Mouse (Mus musculus) right cerebral cortex, postnatal 25 days (tissue): ENCODE data around the gene Cidec.
A peak's percentile ranks its signal among the peaks of the same experiment; 100 is the strongest.

ENCODE experiments used
- DNase-seq: peaks from one replicate; pipeline ENCODE4 v3.0.0; 2022

Gene Cidec

DNA sequence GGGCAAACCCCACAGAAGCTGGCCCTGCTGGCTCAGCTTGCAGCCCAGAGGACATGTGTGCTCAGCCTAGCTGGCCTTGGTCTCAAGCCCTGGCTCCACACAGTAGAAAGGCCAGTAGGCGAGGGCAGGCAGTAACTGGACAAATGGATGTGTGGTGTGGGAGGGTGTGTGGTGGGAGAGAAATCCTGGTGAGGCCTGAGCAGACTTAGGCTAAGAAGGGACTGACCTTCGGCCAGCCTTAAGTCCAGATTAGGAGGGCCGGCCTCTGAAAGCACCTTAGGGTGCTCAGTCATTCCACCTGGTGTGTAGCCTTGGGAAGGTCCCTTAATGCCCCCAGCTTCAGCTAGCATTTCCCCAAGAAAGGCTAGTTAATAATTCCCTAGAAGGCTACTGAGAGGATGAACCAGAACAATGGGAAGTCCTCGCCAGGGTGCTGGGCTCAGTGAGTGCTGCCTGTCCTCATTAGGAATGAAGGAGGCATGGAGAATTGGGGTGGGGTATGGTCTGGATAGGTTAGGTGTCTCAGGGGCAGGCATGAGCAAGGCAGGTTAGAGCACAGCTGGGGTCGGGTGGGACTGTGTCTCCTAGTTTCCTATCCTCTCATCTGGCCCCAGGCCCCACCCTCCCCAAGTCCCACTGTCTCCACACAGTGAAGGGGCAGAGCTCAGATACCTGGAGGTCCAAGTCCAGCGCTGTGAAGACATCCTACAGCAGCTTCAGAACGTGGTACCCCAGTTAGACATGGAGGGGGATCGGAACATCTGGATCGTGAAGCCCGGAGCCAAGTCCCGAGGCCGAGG, 30.7 kb downstream of the Cidec start:
- no peak for DNase-seq

DNA sequence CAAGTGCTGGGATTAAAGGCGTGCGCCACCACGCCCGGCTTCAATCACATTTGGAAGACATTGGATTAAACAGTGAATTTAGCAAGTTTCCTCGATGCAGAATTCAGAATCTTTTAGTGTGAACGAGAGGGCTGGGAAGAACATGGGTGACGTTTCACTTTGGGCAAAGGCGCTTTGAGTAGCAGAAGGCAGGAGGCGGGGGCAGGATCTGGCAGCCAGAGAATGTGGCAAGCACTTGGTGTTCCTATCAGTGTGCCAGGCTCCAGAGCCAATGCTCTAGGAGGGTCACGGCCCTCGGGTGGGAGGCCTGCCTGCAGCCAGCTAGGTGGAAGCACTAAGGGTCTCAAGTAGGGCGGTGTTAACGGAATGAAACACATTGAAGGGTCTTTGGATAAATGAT, 33.5 kb downstream of the Cidec start:
- no peak for DNase-seq

DNA sequence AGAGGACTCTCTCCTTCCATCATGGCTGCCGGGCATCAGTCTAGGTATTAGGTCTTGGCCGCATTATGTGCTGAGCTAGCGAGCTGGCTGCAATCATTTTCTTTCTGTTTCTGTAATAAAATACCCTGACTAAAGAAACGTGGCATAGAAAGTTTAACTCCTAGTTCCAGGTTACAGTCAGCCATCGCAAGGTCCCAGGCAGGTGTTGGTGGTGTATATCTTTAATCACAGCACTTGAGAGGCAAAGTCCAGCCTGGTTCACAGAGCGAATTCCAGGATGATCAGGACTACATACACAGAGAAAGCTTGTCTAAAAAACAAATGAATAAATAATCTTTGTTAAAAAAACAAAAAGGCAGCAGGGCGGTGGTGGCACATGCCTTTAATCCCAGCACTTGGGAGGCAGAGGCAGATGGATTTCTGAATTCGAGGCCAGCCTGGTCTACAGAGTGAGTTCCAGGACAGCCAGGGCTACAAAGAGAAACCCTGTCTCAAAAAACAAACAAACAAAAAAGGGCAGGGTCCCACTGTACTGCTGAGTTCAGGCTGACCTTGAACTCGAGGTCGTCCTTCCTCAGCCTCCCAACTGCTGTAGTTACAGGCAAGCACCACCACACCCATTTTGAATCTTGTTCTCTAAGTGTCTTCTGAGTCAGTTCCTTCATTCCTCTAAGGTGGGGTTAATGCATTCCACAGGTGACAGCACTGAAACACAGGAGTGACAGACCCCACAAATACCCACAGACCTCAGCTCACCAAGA, 39.1 kb downstream of the Cidec start:
- DNase-seq, result no peak

DNA sequence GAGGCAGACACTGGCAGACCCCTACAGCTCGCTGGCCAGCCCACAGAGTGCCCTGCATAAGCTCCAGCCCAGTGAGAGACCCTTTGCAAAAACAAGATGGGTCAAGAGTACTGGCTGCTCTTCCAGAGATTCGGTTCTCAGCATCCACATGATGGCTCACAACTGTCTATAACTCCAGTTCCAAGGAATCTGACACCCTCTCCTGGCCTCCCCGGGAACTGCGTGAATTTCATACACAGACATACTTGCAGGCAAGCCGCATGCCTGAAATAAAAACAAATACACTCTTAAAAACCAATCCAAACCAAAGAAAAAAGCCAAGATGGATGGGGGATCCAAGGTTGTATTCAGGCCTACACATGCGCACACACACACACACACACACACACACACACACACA, 40.1 kb downstream of the Cidec start:
- no peak for DNase-seq

DNA sequence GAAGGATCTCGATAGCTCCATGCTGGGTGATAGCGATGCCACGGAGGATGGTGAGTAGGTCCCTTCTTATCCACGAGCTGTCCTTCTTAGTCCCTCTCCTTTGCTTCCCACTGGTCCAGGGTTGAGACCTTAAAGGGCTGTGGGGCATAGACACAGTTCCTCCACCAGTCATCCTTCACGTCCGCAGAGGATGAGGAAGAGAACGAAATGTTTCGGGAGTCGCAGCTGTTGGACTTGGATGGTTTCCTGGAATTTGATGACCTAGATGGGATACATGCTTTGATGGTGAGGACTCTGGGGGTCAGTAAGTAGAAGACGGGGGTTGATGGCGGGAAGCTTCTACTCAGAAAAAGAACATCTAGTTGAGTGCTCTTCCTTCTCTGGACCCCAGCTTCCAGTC, 40.7 kb downstream of the Cidec start:
- DNase-seq, result no peak

DNA sequence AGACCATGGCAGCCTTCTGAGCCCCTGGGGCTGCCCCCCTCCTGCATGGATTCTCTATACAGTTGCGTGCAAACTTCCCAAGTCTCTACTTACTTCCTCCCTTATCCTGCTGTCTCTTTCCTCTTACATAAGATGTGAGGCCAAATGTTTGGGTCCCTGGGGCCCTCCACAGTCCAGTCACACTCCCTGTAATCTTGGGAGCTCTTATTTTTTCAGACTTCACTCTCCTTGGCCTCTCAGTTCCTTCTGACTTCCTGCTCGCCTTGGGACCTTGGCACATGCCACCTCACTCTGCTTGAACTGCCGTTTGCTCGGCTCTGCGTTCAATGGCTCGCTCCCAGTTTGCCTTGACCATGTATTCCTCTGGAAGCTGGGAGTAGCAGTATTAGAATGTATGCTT, 41.6 kb downstream of the Cidec start:
- no peak for DNase-seq

DNA sequence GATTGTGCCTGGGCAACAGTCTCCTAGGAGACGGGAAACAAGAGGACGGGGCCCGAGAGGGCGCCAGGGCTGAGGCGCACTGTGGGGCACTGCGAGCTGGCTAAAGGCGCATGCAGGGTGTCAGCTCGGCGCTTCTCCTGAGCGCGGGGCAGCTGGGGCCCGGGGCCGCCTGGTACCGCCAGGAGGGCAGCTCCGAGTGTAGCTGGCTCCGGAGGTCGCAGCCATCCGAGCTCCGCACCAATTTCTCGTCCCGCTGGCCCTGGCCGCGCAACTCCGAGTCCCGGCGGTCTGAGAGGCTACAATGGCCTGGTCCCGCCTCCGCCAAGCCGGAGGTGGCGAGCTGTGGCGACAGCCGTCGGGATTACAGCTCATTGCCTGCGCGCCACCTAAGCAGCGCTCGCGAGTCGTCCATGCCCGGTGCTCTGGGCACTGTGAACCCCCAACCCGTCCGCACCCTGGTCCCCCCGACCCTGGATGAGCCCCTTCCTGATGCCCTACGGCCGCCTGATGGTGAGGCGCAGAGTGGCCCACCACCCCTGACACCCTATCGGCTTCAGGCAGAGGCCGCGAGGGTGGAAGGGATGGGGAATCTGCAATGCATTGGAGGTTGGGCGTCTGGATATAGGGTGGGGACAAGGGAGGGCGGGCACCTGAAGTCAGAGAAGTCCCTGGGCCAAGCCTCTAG, 43.0 kb downstream of the Cidec start:
- peak; percentile 53 for DNase-seq

DNA sequence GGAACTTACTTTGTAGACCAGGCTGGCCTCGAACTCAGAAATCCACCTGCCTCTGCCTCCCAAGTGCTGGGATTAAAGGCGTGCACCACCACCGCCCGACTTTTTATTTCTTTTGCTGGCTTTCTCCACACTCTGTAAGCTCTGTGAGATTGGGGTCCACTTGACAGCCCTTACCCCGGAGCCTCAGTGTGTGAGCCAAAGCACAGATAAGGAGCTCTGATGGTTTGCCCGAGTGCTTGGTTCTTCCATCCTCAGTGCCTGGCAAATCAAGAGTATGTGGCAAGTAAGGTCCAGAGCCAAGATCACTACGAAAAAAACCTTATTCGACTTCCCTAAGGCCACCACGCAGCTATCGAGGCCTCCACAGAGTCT, 43.6 kb downstream of the Cidec start:
- no peak for DNase-seq

DNA sequence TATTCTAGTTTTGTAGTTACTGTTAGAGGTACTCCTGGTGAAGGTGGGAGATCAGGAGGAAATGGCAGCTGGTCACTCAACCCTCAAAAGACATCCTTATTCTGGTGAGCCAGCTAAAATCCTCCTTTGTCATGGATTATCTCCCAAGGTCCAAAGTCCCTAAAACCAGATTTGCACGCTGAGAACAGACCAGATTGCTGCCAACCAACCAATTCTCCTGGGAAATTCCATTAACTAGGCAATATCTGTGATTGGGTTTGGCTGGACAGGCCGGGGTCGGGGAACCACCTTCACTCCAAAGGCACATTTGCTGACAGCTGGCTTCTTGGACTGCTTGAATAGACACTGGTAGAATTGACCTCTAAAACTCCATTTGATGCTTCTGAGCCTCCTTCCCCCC, 44.8 kb downstream of the Cidec start:
- DNase-seq, result no peak

DNA sequence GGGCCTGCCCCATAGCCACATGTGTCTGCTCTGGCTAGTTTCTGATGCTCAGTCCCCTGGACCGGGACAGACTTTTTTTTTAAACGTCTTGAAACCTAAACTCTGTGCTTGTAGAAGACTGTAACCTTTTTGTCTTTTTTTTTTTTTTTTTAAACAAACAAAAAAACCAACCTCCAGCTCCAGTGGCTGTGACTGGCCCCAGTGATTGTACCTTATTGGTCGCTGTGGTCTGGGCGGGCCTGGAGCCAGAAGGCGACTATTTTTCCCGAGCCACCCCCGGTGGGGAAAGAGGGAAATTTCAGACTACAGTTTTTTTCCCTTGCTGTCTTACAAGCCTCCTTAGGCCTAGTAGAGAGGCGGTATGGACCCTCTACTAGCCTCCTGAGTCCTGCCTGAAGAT, 46.6 kb downstream of the Cidec start, which contains the start of gene Ttll3:
Ttll3 (plus strand) TSS at position 301 of the 400 bp plus-strand sequence.
- no peak for DNase-seq

DNA sequence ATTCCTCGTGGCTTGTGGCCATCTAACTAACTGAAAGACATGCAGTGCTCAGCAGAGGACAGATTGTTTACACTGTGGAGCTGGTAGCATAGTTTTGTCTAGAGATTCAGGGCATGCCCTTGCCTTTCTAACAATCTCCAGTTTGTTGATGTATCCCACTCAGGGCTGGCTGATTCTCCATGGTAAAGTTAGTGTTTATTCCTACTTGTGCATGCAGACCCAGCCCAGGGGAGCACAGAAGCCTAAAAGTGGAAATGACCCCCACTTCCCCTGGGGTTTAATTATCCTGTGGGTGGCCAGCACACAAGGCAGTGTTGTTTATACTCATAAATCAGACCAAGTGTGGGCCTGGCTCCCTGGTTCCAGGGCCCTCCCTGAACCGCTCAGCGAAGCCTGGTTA, 49.5 kb downstream of the Cidec start:
- DNase-seq, result no peak

DNA sequence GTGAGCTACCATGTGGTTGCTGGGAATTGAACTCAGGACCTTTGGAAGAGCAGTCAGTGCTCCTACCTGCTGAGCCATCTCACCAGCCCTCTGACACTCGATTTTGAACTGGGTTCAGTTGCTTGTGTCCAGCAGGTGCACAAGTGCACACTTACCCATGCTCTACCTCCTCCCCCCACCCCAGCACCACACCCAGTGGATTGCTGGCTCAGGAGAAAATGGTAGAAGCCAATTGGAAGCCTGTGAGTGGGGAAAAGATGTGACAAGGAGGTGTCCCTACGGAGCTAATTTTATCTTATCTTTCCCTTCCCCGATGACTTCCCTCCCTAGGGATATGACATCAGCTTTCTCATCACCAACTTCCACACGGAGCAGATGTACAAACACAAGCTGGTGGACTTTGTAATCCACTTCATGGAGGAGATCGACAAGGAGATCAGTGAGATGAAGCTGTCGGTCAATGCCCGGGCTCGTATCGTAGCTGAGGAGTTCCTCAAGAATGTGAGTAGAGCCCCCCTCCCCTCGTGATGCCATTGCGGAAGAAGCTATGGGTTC, 50.3 kb downstream of the Cidec start:
- DNase-seq, result no peak

DNA sequence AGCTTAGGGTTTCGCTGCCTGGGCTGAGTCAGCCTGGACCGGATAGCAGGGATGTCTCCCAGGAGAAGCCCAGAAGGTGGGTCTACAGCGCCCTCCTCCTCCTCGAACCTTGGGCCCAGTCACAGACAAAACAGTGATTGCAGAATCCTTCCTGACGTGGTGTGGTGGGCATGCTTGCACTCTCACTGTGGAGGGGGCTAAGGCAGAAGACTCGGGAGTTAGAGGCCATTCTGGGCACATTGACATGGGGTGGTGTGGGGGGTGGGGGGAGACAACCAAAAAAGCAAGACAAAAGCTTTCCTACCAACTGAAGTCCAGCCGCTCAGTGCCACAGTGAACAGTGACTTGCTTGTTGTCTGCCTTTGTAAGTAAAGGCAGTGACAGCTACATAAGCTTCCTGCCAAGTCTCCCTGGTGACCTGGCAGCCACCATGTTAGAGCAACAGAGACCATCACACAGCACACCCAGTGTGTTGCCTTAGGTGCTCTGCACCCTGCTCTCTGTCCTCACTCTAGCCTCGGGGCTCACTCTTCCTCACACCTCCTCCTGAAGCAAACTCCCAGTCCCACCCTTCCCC, 51.1 kb downstream of the Cidec start:
- DNase-seq, result no peak

DNA sequence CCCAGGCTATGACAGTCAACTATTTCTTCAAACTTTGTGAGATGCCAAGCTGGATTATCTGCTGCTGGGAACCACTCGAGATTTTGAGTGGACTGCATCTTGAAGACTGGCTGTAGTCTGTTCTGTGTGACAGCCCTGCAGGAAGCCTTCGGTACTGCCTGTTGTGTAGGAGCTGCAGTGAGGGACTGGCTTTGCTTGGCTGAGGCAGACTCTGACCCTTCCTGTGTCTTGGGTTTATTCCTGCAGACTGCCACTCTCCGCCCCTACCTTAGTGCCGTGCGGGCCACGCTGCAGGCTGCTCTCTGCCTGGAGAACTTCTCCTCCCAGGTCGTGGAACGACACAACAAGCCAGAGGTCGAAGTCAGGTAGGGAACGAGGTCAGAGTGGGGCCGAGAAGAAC, 55.1 kb downstream of the Cidec start:
- no peak for DNase-seq

DNA sequence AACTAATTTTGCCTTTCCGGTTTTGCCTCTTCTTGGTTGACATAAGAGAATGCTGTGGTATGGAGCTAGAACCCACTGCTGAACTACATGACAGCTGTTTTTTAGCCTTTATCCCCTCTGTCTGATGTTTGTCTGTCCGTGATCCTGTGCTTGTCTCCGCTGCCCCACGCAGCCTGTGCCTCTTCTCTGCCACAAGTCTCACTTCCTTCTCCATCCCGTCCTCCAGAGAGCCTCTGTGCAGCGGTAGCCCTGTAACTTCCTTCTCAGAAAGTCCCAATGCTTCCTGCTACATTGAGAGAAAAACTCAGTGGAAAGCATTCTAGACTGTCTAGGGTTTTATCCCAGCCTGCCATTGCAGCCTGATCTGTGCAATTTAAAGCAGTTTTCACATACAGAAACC, 56.3 kb downstream of the Cidec start:
- no peak for DNase-seq

DNA sequence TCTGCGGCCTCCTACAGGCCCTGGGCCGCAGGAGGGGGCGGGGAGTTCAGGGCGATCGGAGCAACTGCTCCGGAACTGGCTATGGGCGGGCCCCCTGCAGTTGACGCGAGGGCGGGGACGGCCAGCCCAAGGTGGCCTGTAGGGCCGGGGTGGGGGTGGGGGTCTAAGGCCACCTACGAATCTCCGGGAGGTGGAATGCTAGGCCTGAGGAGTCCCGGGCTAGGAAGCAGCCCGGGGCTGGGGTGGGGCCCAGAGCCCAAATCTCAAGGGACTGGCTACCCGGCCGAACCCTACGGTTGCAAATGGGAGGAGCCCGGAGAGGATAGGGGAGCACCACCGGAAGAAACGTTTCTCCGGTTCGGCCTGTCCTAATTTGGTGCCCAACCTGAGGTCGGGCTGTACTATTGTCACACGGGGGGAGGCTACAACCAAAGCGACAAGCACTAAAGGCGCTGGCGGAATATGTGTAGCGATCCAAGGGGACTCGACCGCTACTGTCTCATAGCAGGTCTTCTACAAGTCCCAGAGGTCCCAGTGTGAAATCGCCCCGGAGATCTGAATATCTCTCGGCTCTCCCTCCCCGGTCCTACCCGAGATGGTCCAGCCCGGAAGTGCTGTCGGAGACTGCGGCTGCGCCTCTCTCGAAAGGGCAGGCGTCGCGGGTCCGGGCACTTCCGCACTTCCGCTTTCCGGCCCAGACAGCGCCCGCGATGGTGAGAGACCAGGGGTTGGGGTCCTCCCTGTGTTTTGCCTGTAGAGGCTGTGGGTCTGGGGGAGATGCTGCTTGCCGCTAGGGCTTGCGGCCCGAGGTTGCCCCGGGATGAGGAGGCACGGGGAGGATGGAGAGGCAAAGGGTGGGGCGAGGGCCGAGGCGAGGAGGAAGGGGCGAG, 57.8 kb downstream of the Cidec start, which contains the start of the genes Tada3 and Arpc4:
Tada3 (minus strand) TSS at position 388 of the 890 bp plus-strand sequence.
Arpc4 (plus strand) TSS at position 620 of the 890 bp plus-strand sequence.
- peak; percentile 90 for DNase-seq

DNA sequence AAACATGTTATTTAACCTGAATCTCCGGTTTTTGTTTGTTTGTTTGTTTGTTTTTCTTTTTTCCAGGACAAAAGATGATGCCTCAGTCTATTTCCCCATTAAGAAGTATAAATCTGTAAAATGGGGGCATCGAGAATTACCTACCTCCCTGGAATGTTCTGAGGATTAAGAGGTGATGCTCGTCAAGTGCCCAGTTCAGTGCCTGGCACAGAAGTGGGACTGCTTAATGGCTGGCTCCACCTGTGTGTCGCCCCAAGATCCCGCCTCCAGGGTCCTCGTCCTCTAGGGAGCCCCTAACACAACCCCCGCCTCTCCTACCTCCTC, 58.4 kb downstream of the Cidec start:
- DNase-seq, result no peak
